Mouse (Mus musculus) olfactory bulb, adult 2 months (tissue): ENCODE measurements around the gene Ap1b1. TPM values are rescaled to one million over a fixed set of nuclear protein-coding genes. Genes with fewer than 3 reads are reported as not detected.

Experiments used
- H3K27ac ChIP-seq: fragments of 200-500 bp; 2 replicates; pipeline ENCODE4 v1.5.1; 2012; ENCODE audit warnings: low read depth, low read length; ENCODE audit not compliant: insufficient read depth
- H3K4me1 ChIP-seq: fragments of 200-500 bp; 2 replicates; pipeline ENCODE4 v1.6.1; 2012; ENCODE audit warnings: low read length; ENCODE audit not compliant: control insufficient read depth, insufficient read depth
- H3K4me3 ChIP-seq: fragments of 200-500 bp; 2 replicates; pipeline ENCODE4 v1.5.1; 2012; ENCODE audit warnings: mild to moderate bottlenecking, low read depth, low read length, moderate library complexity; ENCODE audit not compliant: insufficient read depth
- CTCF ChIP-seq: fragments of 200-500 bp; IDR thresholded peaks from 2 replicates; pipeline ENCODE4 v1.5.1; 2012; ENCODE audit warnings: low read depth, mild to moderate bottlenecking, low read length, moderate library complexity; ENCODE audit not compliant: insufficient read depth
- POLR2A ChIP-seq: fragments of 200-500 bp; IDR thresholded peaks from 2 replicates; pipeline ENCODE4 v1.6.1; 2012; ENCODE audit warnings: mild to moderate bottlenecking, low read depth, low read length, moderate library complexity; ENCODE audit not compliant: insufficient read depth
- WGBS: fragments of 180-500 bp; shearing (Covaris S2); methylation state at CpG from one replicate; pipeline ENCODE4 v1.1.7; 2018; 5-methylcytosine and 5-hydroxymethylcytosine counted together
- polyA plus RNA-seq: library from polyadenylated mRNA; stranded (reverse); fragments of >200 nt; gene quantifications from 2 replicates; pipeline ENCODE4 v1.2.4, GENCODE M21; 2012; ENCODE audit warnings: low replicate concordance; ENCODE audit not compliant: missing spikeins, insufficient read depth, insufficient read length

The Ap1b1 gene
- polyA plus RNA-seq, 1 experiment, result not detected

DNA sequence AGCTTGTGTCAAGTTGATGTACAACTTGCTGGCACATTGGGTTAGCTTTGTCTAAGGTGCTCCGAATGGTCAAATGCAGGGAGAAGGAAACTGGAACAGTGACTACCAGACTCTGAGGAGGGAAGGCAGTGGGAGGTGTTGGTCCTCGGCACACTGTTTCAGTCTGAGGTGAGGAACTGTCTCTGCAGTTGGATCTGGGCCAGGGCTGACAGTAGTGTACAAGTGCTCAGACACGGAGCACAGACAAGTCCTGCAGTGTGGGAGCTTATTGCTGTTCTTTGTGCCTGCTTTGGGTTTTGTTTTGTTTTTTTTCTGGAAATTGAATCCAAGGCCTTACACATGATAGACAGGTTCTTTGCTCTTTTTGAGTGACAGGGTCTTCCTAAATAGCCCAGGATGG, 3.6 kb upstream of the Ap1b1 start:
- WGBS, result 69% methylated on average over 3 of the region's 3 CpGs
- Histone ChIP-seq H3K4me1 (peaks cover 11% of the 10 kb centered on the region; the same call in 1 of the 2 replicates), H3K27ac (no peak overlapping the region), H3K4me3 (no peak overlapping the region)
- TF ChIP-seq CTCF, result no peak
- no peak for TF ChIP-seq POLR2A

DNA sequence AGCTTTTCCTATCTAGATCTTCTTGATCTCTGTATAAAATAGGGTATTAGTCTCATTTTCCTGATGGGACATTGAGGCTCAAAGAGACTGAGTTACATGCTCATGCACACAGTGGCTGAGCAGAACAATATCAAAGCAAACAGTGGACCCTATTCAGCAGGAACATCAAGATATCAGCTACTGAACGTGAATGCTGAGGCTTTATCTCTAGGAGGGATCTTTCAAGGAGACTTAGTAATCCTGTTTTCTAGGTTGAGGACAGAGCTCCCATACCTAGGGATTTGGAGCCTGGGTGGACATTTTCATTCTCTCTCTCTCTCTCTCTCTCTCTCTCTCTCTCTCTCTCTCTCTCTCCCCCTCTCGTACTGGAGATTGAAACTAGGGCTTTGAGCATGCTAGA, 3.1 kb upstream of the Ap1b1 start:
- no peak overlapping the region for H3K4me3 ChIP-seq
- TF ChIP-seq POLR2A (no peak), CTCF (no peak)
- H3K4me1 ChIP-seq, result peaks cover 12% of the 10 kb centered on the region; the same call in 1 of the 2 replicates
- 73% methylated on average over 2 of the region's 2 CpGs for WGBS
- H3K27ac ChIP-seq, result no peak overlapping the region

DNA sequence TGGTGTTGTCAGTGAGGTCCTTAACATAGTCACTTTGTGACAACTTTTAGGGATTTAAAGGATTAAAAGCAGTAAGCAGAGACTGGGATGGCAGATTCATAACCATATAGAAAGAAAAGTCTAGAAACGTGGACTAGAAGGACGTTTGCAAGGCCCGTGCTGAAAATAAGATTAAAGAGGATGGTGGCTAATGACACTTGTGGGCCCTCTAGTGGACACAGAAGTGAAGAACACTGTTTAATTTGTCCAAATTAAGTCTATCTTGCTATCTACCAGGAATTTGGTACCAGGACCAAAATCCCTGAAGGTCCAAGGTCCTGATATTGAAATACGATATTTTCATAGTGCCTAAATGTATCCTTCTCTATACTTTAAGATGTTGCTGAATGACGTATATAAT, 2.4 kb upstream of the Ap1b1 start:
- H3K4me3 ChIP-seq, result no peak overlapping the region
- H3K27ac ChIP-seq, result no peak overlapping the region
- no peak for TF ChIP-seq POLR2A
- TF ChIP-seq CTCF, result no peak
- H3K4me1 ChIP-seq, result peaks cover 15% of the 10 kb centered on the region; the same call in 1 of the 2 replicates
- 3% methylated on average over 5 of the region's 5 CpGs for WGBS

DNA sequence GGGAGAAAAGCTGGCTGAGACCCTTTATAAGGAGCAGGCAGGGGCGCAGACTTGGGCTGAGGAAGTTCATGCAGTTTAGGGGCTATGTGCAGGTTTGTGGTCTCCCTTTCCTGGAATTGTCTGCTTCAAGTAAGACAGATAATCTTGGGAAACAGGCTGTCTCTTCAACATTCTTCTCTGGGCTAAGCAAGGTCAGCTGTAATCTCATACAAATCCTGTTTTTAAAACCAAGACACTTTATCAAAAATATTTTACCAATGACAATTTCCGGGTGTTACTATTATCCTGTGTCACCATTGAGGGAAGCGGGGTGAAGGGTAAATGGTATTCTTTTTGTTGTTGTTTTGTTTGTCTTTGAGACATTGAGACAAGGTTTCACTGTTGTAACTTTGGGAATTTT, 1.8 kb upstream of the Ap1b1 start:
- H3K27ac ChIP-seq, result no peak overlapping the region
- WGBS, result 87% methylated on average over 3 of the region's 3 CpGs
- H3K4me3 ChIP-seq, result no peak overlapping the region
- peaks cover 15% of the 10 kb centered on the region; the same call in 1 of the 2 replicates for H3K4me1 ChIP-seq
- TF ChIP-seq CTCF (no peak), POLR2A (no peak)

DNA sequence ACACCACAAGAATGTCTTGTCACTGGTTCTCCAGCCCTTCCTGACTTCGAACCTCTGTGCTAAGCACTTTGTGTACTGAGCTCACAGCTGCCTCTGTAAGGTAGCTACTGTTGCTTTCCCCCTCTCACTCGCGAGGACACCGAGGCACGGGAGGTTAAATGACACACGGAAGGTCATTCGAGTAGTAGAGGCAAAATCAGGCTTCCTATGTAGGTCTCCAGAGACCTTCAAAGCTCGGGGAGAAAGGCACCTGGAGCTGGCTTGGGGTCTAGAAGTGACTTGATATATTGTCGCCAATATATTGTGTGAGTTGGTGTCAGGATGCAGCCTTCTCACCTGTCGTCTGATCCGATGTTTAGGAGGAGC, 846 bp downstream of the Ap1b1 start:
- Histone ChIP-seq H3K4me3 (peak overlapping the region; percentile 66), H3K27ac (0 out of 2 replicates have a peak overlapping the region, but pooled peaks have one; percentile 4), H3K4me1 (peaks cover 19% of the 10 kb centered on the region)
- 43% methylated on average over 11 of the region's 11 CpGs for WGBS
- TF ChIP-seq POLR2A, result no peak
- no peak for TF ChIP-seq CTCF

DNA sequence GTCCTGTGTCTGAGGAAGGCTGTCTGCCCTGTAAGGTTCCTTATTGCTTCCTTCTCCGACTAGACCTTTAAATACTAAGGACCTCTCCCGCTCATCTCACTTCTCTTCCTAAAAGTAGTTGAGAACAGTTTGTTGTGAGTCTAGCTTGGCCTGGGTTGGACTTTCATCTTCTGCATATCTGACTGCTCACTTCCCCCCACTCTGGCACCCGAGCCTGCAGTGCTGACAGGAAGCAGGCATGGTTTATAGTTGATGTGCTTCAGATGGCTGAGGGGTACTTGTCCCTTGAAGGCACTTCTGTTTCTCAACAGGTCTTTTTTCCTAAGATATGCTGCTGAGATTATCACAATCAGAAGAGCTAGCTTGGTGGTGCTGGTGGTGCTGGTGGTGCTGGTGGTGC, 2.6 kb downstream of the Ap1b1 start:
- TF ChIP-seq POLR2A, result no peak
- TF ChIP-seq CTCF, result no peak
- H3K4me3 ChIP-seq, result no peak overlapping the region

DNA sequence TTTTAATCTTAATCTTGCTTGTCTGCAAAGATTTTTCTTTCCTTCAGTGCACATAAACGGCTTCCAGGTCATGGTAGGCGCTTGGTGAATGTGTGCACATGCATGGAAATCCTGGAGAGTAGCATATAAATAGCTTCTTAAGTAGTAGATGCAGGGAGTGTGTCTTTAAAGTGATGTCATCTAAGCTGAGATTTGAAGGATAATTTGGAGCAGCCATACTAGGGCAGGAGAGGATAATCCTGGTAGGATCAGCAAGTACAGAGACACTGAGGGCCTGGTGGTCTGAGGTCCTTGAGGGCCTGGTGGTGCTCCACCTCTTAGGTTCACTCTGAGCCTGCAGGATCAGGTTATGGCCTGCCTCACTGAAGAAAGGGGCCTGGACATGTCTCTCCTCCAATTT, 5.8 kb downstream of the Ap1b1 start:
- no peak for TF ChIP-seq CTCF
- no peak for TF ChIP-seq POLR2A
- no peak overlapping the region for H3K27ac ChIP-seq
- 59% methylated on average over 2 of the region's 2 CpGs for WGBS
- no peak overlapping the region for H3K4me3 ChIP-seq
- H3K4me1 ChIP-seq, result peaks cover 14% of the 10 kb centered on the region

More for the DNA sequence above, 2.6 kb downstream of the Ap1b1 start:
- H3K27ac ChIP-seq, result no peak overlapping the region
- 78% methylated on average over 3 of the region's 3 CpGs for WGBS
- H3K4me1 ChIP-seq, result peaks cover 17% of the 10 kb centered on the region

DNA sequence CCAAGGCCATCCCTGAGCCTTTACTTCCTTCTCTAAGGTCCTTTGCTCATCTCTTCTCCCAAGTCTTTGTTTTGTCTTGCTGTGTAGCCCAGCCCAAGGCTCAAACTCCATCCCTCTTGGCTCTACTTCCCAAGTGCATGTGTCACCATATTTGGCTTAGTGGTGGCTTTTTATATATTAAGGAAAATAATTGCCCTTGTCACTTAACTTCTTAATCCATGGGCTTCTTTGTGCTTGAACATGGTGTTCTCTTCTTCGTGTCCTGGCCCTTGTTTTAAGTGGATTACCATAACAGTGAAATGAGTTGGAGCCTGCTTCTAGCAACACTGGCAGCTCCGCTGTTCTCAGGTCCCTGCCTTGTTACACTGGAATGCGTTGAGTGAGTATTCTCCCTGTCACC, 9.1 kb downstream of the Ap1b1 start:
- TF ChIP-seq CTCF (no peak), POLR2A (no peak)
- H3K4me1 ChIP-seq, result peaks cover 4% of the 10 kb centered on the region
- 75% methylated on average over 3 of the region's 3 CpGs for WGBS
- no peak overlapping the region for H3K27ac ChIP-seq
- H3K4me3 ChIP-seq, result no peak overlapping the region

DNA sequence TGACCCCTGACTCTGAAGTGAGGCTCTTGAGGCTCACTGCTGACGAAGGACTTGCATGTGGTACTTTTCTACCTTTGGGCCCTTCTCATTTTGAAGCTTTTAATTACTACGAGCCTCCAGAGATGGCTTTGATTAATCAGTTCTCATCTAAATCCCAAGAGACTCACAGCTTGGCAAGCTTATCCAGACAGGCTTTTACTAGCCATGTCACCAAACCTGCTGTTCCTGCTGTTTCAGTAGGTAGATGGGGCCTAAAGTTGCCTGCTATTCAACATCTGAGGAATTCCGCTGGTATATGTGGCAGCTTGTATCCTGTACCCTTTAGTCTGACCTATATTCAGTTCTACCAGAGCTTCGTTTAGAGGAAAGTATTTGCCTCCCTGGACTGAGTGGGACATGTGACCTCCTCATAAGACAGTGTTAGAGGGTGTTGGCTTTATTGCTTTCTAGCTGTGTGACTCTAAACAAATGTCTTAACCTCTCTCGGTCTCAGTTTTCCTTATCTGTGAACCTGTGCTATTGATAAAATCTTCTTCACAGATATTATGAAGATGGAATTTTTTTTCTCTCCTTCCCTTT, 10.1 kb downstream of the Ap1b1 start:
- no peak for TF ChIP-seq POLR2A
- TF ChIP-seq CTCF, result no peak
- Histone ChIP-seq H3K4me3 (no peak overlapping the region), H3K4me1 (peaks cover 4% of the 10 kb centered on the region), H3K27ac (no peak overlapping the region)
- 85% methylated on average over 5 of the region's 5 CpGs for WGBS

DNA sequence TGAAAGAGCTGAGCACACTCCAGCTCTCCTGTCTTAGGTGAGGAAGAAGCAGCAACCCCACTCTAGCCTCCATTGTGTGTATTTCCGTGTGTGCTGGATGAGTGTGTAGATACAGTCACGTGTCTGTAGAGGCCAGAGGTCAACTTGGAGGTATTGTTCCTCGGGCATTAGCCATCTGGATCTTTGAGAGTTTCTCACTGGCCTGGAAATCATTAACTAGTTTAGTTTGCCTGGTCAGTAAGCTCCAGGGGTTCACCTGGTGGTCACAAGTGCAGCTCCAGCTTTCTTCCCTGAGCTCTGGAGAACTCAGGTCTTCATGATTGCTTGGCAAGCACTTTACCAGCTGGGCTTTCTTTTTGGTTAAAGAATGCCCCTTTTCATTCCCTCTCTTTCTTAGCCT, 11.7 kb downstream of the Ap1b1 start:
- no peak overlapping the region for H3K4me3 ChIP-seq
- H3K4me1 ChIP-seq, result no peaks in the 10 kb centered on the region
- TF ChIP-seq CTCF (no peak), POLR2A (no peak)
- H3K27ac ChIP-seq, result no peak overlapping the region
- 70% methylated on average over 3 of the region's 3 CpGs for WGBS
